Mouse (Mus musculus) kidney, embryonic 16.5 days (tissue): ENCODE results near the gene Gm5269. TPM values are rescaled to one million over a fixed set of nuclear protein-coding genes. Genes with fewer than 3 reads are reported as not detected.

Experiments used
- ATAC-seq: fragments of 200-750 bp; cut with Nextera tagmentation; 2 replicates; pipeline ENCODE4 v1.8.0; 2017; ENCODE audit warnings: moderate TSS enrichment; ENCODE audit not compliant: low FRiP score, low TSS enrichment
- H3K27ac ChIP-seq: fragments of 300-500 bp; sonication (generic); 2 replicates; pipeline ENCODE4 v1.5.1; 2014; ENCODE audit warnings: low read length
- H3K27me3 ChIP-seq: fragments of 300-500 bp; sonication (generic); 2 replicates; pipeline ENCODE4 v1.6.1; 2014; ENCODE audit warnings: low read length, control low read depth, mixed read lengths; ENCODE audit not compliant: insufficient read depth
- H3K36me3 ChIP-seq: fragments of 300-500 bp; sonication (generic); 2 replicates; pipeline ENCODE4 v1.6.1; 2014; ENCODE audit warnings: low read length, control low read depth, mixed read lengths; ENCODE audit not compliant: insufficient read depth
- H3K4me1 ChIP-seq: fragments of 300-500 bp; sonication (generic); 2 replicates; pipeline ENCODE4 v1.6.1; 2014; ENCODE audit warnings: low read length, control low read depth, mixed read lengths; ENCODE audit not compliant: insufficient read depth
- H3K4me2 ChIP-seq: fragments of 300-500 bp; sonication (generic); replicated peaks from 2 replicates; pipeline ENCODE4 v1.6.1; 2014; ENCODE audit warnings: low read depth, low read length
- H3K4me3 ChIP-seq: fragments of 300-500 bp; sonication (generic); 2 replicates; pipeline ENCODE4 v1.5.1; 2014; ENCODE audit warnings: mild to moderate bottlenecking, low read length
- H3K9ac ChIP-seq: fragments of 300-500 bp; sonication (generic); replicated peaks from 2 replicates; pipeline ENCODE4 v1.6.1; 2014; ENCODE audit warnings: low read length
- H3K9me3 ChIP-seq: fragments of 300-500 bp; sonication (generic); 2 replicates; pipeline ENCODE4 v1.6.1; 2016; ENCODE audit warnings: low read length, control low read depth
- WGBS: fragments of 180-500 bp; shearing (Covaris S2); extraction: QIAGEN DNeasy Blood & Tissue Kit; methylation state at CpG from one replicate; pipeline ENCODE4 v1.1.7; 2014; 5-methylcytosine and 5-hydroxymethylcytosine counted together
- polyA plus RNA-seq: library from polyadenylated mRNA; unstranded; fragments of >200 nt; fragmentation: Nextera tagmentation; extraction: Ambion mirVana; gene quantifications from 2 replicates; pipeline ENCODE4 v1.2.1, GENCODE M21; 2015

The Gm5269 gene
- polyA plus RNA-seq, 1 experiment from 2014 or later: not detected

- Histone ChIP-seq H3K4me2 (no peak overlapping the region), H3K9ac (no peak overlapping the region), H3K27me3 (no peaks in the 10 kb centered on the region), H3K4me1 (peaks cover 52% of the 10 kb centered on the region), H3K9me3 (no peaks in the 10 kb centered on the region), H3K4me3 (no peak overlapping the region), H3K27ac (peak overlapping the region; percentile 77), H3K36me3 (no peaks in the 10 kb centered on the region)
- ATAC-seq: peak; percentile 25; the same call in 1 of the 2 replicates
- 36% methylated on average over 3 of the region's 3 CpGs for WGBS
Observed at GRCm38 (mm10) chr1:45866288-45867018, 23.6 kb downstream of the Gm5269 start.

GRCm38 (mm10) chr1:45865727-45866126 is 24.3 kb downstream of the Gm5269 start:
- Histone ChIP-seq H3K4me2 (no peak overlapping the region), H3K9me3 (no peaks in the 10 kb centered on the region), H3K4me1 (peaks cover 52% of the 10 kb centered on the region), H3K36me3 (no peaks in the 10 kb centered on the region), H3K9ac (no peak overlapping the region), H3K27ac (peak overlapping the region; percentile 89), H3K4me3 (no peak overlapping the region), H3K27me3 (no peaks in the 10 kb centered on the region)
- 39% methylated on average over 5 of the region's 5 CpGs for WGBS
- 0 out of 2 replicates have a peak, but pooled peaks have one; percentile 16 for ATAC-seq

GRCm38 (mm10) chr1:45865316-45865715 is 24.8 kb downstream of the Gm5269 start:
- 9% methylated on average over 1 of the region's 1 CpGs for WGBS
- Histone ChIP-seq H3K27ac (peak overlapping the region; percentile 89), H3K4me3 (no peak overlapping the region), H3K9me3 (no peaks in the 10 kb centered on the region), H3K36me3 (no peaks in the 10 kb centered on the region), H3K4me2 (no peak overlapping the region), H3K27me3 (no peaks in the 10 kb centered on the region), H3K4me1 (peaks cover 52% of the 10 kb centered on the region), H3K9ac (0 out of 2 replicates have a peak overlapping the region, but pooled peaks have one; percentile 35)
- 0 out of 2 replicates have a peak, but pooled peaks have one; percentile 27 for ATAC-seq

- no peaks in the 10 kb centered on the region for H3K9me3 ChIP-seq
- H3K4me1 ChIP-seq: peaks cover 49% of the 10 kb centered on the region
- no peak overlapping the region for H3K4me3 ChIP-seq
- no peaks in the 10 kb centered on the region for H3K36me3 ChIP-seq
- WGBS: 44% methylated on average over 4 of the region's 4 CpGs
- ATAC-seq: peak; percentile 73
- no peak overlapping the region for H3K9ac ChIP-seq
- H3K4me2 ChIP-seq: no peak overlapping the region
- no peaks in the 10 kb centered on the region for H3K27me3 ChIP-seq
- peak overlapping the region; percentile 79 for H3K27ac ChIP-seq
Observed at GRCm38 (mm10) chr1:45864564-45865014, 25.5 kb downstream of the Gm5269 start.

GRCm38 (mm10) chr1:45863641-45864040 is 26.4 kb downstream of the Gm5269 start:
- 96% methylated on average over 3 of the region's 3 CpGs for WGBS
- ATAC-seq: no peak
- no peak overlapping the region for H3K4me2 ChIP-seq
- no peak overlapping the region for H3K4me3 ChIP-seq
- H3K27me3 ChIP-seq: no peaks in the 10 kb centered on the region
- H3K9ac ChIP-seq: no peak overlapping the region
- no peaks in the 10 kb centered on the region for H3K36me3 ChIP-seq
- H3K27ac ChIP-seq: no peak overlapping the region
- H3K4me1 ChIP-seq: peaks cover 41% of the 10 kb centered on the region
- H3K9me3 ChIP-seq: no peaks in the 10 kb centered on the region

- H3K4me1 ChIP-seq: peaks cover 19% of the 10 kb centered on the region
- H3K9ac ChIP-seq: no peak overlapping the region
- no peaks in the 10 kb centered on the region for H3K36me3 ChIP-seq
- H3K27me3 ChIP-seq: no peaks in the 10 kb centered on the region
- H3K9me3 ChIP-seq: no peaks in the 10 kb centered on the region
- no peak for ATAC-seq
- no peak overlapping the region for H3K4me2 ChIP-seq
- no peak overlapping the region for H3K4me3 ChIP-seq
- no peak overlapping the region for H3K27ac ChIP-seq
Observed at GRCm38 (mm10) chr1:45861162-45861561, 28.9 kb downstream of the Gm5269 start.

- Histone ChIP-seq H3K4me1 (peaks cover 11% of the 10 kb centered on the region), H3K9me3 (no peaks in the 10 kb centered on the region), H3K9ac (no peak overlapping the region), H3K27me3 (no peaks in the 10 kb centered on the region), H3K36me3 (no peaks in the 10 kb centered on the region), H3K4me3 (no peak overlapping the region), H3K4me2 (no peak overlapping the region), H3K27ac (no peak overlapping the region)
- no peak for ATAC-seq
- WGBS: 49% methylated on average over 5 of the region's 5 CpGs
Observed at GRCm38 (mm10) chr1:45860349-45860748, 29.7 kb downstream of the Gm5269 start.

GRCm38 (mm10) chr1:45858038-45858437 is 32.0 kb downstream of the Gm5269 start:
- Histone ChIP-seq H3K27ac (no peak overlapping the region), H3K27me3 (no peaks in the 10 kb centered on the region), H3K4me1 (no peaks in the 10 kb centered on the region), H3K4me2 (no peak overlapping the region), H3K9ac (no peak overlapping the region), H3K4me3 (no peak overlapping the region), H3K36me3 (no peaks in the 10 kb centered on the region), H3K9me3 (no peaks in the 10 kb centered on the region)
- 79% methylated on average over 1 of the region's 1 CpGs for whole genome bisulfite sequencing
- no peak for ATAC-seq

GRCm38 (mm10) chr1:45845466-45845865 is 44.6 kb downstream of the Gm5269 start:
- ATAC-seq: no peak
- Histone ChIP-seq H3K36me3 (no peaks in the 10 kb centered on the region), H3K27me3 (no peaks in the 10 kb centered on the region), H3K4me3 (no peak overlapping the region), H3K27ac (no peak overlapping the region), H3K4me1 (no peaks in the 10 kb centered on the region), H3K4me2 (no peak overlapping the region), H3K9me3 (peaks cover 5% of the 10 kb centered on the region; the same call in 1 of the 2 replicates), H3K9ac (no peak overlapping the region)
- 96% methylated on average over 1 of the region's 1 CpGs for WGBS
